Mouse (Mus musculus): ENCODE measurements around the gene Mxra8. TPM values are rescaled to one million over a fixed set of nuclear protein-coding genes. Genes with fewer than 3 reads are reported as not detected.

Gene Mxra8
- polyA plus RNA-seq, 1 experiment from 2014 or later = 126 TPM

DNA sequence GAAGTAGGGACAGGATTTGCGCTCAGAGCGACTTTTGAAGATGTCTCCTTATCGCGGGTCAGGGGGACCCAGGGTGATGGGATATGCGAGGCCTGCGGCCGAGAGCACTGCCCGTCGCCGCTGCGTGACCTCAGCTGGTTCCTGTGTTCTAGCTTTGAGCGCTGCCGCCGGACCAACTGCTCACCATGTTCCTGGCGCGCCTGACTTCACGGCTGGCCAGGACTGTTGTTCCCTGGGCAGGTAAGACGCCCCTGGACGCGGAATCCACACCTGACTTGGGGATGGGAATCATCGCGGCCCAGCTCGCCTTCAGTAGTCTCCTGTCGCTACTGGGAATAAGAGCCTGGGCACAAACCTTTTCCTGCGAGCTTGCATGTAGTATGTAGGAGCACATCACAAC lies 7.6 kb upstream of the Mxra8 start:
- peak overlapping the region; percentile 88 for H3K4me3 ChIP-seq (replicated peaks; ENCODE audit: low read length)
- H3K9me3 ChIP-seq (replicated peaks; ENCODE audit: control insufficient read depth, low read length) = no peaks in the 10 kb centered on the region
- peak overlapping the region; percentile 93 for H3K9ac ChIP-seq (ENCODE audit: low read length)
- WGBS = under 1% methylated on average over 25 of the region's 25 CpGs
- H3K27me3 ChIP-seq (ENCODE audit: control insufficient read depth, insufficient read depth, low read length) = no peaks in the 10 kb centered on the region
- ATAC-seq (ENCODE audit: insufficient read depth, low FRiP score) = peak; percentile 1
- peaks cover 21% of the 10 kb centered on the region for H3K4me1 ChIP-seq (ENCODE audit: control insufficient read depth, insufficient read depth, low read length)
- H3K27ac ChIP-seq (ENCODE audit: low read length) = peak overlapping the region; percentile 96
- H3K36me3 ChIP-seq (ENCODE audit: control insufficient read depth, insufficient read depth, low read length) = 0 out of 2 replicates have a peak, but pooled peaks cover 8% of the 10 kb centered on the region
- peak overlapping the region; percentile 98 for H3K4me2 ChIP-seq (ENCODE audit: low read depth, low read length)

DNA sequence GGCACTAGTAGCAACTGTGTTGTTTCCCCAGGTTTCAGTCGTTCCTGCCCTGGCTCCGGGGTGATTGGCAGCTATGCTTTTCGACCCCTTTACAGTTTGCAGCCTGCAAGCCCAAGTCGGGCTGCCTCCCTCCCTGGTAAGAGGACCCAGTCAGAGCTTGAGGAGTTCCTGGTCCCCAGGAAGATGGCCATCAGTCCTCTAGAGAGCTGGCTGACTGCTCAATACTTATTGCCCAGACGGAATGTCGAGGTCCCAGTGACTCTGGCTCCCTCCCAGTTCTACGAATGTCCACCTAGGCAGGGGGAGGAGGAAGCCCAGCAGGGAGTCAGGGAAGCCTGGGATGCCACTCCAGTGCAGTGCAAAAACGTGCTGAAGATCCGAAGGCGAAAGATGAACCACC lies 7.2 kb upstream of the Mxra8 start:
- Histone ChIP-seq H3K4me1 (ENCODE audit: control insufficient read depth, insufficient read depth, low read length) (peaks cover 21% of the 10 kb centered on the region), H3K27me3 (ENCODE audit: control insufficient read depth, insufficient read depth, low read length) (no peaks in the 10 kb centered on the region), H3K9me3 (replicated peaks; ENCODE audit: control insufficient read depth, low read length) (no peaks in the 10 kb centered on the region), H3K36me3 (ENCODE audit: control insufficient read depth, insufficient read depth, low read length) (0 out of 2 replicates have a peak, but pooled peaks cover 8% of the 10 kb centered on the region), H3K4me2 (ENCODE audit: low read depth, low read length) (peak overlapping the region; percentile 98), H3K4me3 (replicated peaks; ENCODE audit: low read length) (peak overlapping the region; percentile 88), H3K27ac (ENCODE audit: low read length) (peak overlapping the region; percentile 96), H3K9ac (ENCODE audit: low read length) (peak overlapping the region; percentile 93)
- no peak for ATAC-seq (ENCODE audit: insufficient read depth, low FRiP score)
- WGBS = 51% methylated on average over 10 of the region's 10 CpGs

DNA sequence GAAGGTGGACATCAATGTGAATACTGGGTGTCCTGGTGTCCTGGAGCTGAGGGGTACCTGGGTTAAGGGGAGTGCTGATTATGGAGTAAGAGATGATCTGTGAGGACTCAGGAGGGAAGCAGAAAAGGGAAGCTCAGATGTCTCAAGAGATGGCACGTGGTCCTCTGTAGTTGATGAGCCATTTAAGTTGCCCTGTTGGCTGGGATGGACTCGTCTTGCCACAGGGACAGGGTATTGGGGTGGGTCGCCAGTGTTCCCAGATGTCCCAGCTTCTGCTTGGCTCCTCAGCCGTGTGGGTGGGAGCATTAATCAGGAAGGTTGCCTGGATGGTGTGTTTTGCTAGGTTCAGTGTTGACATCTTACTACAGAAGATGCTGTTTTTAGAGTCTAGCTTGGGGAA lies 6.2 kb upstream of the Mxra8 start:
- Histone ChIP-seq H3K9ac (ENCODE audit: low read length) (no peak overlapping the region), H3K9me3 (replicated peaks; ENCODE audit: control insufficient read depth, low read length) (no peaks in the 10 kb centered on the region), H3K4me3 (replicated peaks; ENCODE audit: low read length) (no peak overlapping the region), H3K27ac (ENCODE audit: low read length) (no peak overlapping the region), H3K27me3 (ENCODE audit: control insufficient read depth, insufficient read depth, low read length) (no peaks in the 10 kb centered on the region), H3K4me2 (ENCODE audit: low read depth, low read length) (no peak overlapping the region), H3K36me3 (ENCODE audit: control insufficient read depth, insufficient read depth, low read length) (0 out of 2 replicates have a peak, but pooled peaks cover 3% of the 10 kb centered on the region), H3K4me1 (ENCODE audit: control insufficient read depth, insufficient read depth, low read length) (peaks cover 30% of the 10 kb centered on the region)
- 74% methylated on average over 4 of the region's 4 CpGs for whole genome bisulfite sequencing
- no peak for ATAC-seq (ENCODE audit: insufficient read depth, low FRiP score)

DNA sequence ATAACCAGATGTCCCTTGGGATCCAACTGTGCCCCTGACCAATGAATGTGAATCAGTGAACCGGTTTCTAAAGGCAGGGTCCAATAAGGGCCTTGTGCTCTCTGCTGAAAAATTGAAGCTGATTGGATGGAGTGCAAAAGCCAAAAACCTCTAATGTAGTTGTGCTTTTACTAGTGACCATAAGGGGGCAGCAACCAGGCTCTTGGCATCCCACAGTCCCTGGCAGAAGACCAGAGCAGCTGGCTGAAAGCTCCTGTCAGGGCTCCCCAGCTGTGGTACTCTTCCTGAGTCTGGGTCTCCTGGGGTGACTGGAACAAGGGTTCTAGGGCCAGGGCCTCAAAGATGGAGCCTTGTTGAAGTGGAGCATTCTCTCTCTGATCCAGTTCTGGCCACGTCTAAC lies 5.6 kb upstream of the Mxra8 start:
- WGBS = 20% methylated on average over 2 of the region's 2 CpGs
- Histone ChIP-seq H3K27ac (ENCODE audit: low read length) (peak overlapping the region; percentile 51), H3K27me3 (ENCODE audit: control insufficient read depth, insufficient read depth, low read length) (no peaks in the 10 kb centered on the region), H3K4me1 (ENCODE audit: control insufficient read depth, insufficient read depth, low read length) (peaks cover 35% of the 10 kb centered on the region), H3K4me3 (replicated peaks; ENCODE audit: low read length) (no peak overlapping the region), H3K36me3 (ENCODE audit: control insufficient read depth, insufficient read depth, low read length) (0 out of 2 replicates have a peak, but pooled peaks cover 3% of the 10 kb centered on the region), H3K4me2 (ENCODE audit: low read depth, low read length) (no peak overlapping the region), H3K9ac (ENCODE audit: low read length) (no peak overlapping the region), H3K9me3 (replicated peaks; ENCODE audit: control insufficient read depth, low read length) (no peaks in the 10 kb centered on the region)
- peak; percentile 30; the same call in 1 of the 2 replicates for ATAC-seq (ENCODE audit: insufficient read depth, low FRiP score)

DNA sequence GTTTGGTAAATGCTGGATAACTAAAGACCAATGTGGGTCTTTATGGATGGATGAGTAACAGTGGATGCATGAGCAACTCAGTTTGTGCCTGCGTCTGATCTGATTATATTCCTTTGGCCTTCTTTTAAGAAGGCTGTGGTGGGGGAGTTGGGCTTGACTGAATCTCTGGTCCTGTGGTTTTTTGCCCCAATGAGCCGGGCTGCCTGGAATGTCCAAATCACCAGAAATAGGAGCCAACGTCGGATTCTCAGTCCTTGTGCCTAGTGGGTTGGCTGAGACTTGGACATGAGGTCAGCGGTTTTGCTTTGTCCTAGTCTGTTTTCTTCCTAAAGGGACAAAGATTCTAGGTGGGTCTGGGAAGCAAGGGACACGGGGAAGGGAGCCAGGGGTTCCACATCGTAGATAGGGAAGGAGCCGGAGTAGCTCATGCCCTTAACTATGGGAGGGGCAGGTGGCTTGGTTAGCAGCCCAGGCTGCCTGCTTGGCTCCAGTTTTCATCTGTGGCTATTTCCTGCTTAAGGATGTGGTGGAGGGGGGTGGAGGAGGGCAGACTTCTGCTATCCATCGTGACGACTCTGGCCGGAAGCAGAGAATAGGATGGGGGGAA lies 2.0 kb upstream of the Mxra8 start:
- Histone ChIP-seq H3K9me3 (replicated peaks; ENCODE audit: control insufficient read depth, low read length) (no peaks in the 10 kb centered on the region), H3K4me3 (replicated peaks; ENCODE audit: low read length) (no peak overlapping the region), H3K4me2 (ENCODE audit: low read depth, low read length) (peak overlapping the region; percentile 7), H3K36me3 (ENCODE audit: control insufficient read depth, insufficient read depth, low read length) (peaks cover 3% of the 10 kb centered on the region; the same call in 1 of the 2 replicates), H3K4me1 (ENCODE audit: control insufficient read depth, insufficient read depth, low read length) (peaks cover 45% of the 10 kb centered on the region), H3K9ac (ENCODE audit: low read length) (peak overlapping the region; percentile 6; the same call in 1 of the 2 replicates), H3K27me3 (ENCODE audit: control insufficient read depth, insufficient read depth, low read length) (no peaks in the 10 kb centered on the region), H3K27ac (ENCODE audit: low read length) (peak overlapping the region; percentile 97)
- ATAC-seq (ENCODE audit: insufficient read depth, low FRiP score) = no peak
- WGBS = 59% methylated on average over 11 of the region's 11 CpGs

DNA sequence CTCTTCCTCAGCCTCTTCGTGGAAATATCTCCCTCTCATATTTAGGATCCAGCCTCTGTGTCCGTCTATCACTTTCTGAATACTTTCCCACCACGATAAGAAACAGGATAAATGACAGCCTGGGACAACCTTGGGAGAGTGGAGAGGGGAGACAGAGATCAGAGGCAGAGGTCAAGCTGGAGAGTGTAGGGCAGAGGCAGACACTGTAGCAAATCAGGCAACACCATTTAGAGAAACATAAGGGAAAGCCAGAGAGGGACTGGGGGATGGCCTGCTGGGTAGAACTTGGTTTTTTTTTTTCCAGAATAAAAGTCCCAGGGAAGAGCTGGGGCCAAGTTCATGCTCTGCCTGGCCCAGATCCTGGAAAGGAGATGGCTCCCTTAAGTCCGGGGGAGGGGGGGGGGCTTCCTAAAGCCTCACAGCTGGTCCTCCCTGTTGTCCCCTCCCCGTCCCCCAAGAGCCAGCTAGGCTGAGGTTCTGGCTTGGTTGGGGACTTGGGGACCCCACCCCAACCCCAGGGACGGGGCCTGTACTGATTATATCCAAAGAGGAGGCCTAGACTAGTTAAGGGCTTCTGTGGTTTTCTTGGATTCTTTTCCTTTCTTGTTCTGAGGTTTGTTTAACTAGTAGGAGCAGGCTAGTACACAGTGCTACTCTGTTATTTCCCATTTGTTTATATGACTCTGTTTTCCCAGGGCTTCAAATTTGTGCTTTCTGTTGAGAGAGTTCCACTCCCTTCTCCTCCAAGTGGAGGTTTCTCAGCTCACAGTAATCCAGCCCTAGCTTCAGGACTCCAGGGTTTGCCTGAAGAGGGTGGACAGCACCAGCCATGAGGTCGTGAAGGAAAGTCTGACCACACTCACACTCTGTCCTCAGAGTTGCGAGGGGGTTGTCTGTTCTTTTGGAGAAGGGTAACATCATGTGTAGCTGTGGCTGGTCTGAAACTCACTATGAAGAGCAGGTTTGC lies 1.0 kb upstream of the Mxra8 start:
- no peaks in the 10 kb centered on the region; the same call in 1 of the 2 replicates for H3K36me3 ChIP-seq (ENCODE audit: control insufficient read depth, insufficient read depth, low read length)
- H3K9me3 ChIP-seq (replicated peaks; ENCODE audit: control insufficient read depth, low read length) = no peaks in the 10 kb centered on the region
- peak; percentile 19 for ATAC-seq (ENCODE audit: insufficient read depth, low FRiP score)
- H3K9ac ChIP-seq (ENCODE audit: low read length) = peak overlapping the region; percentile 48
- peak overlapping the region; percentile 93 for H3K4me2 ChIP-seq (ENCODE audit: low read depth, low read length)
- peaks cover 36% of the 10 kb centered on the region for H3K4me1 ChIP-seq (ENCODE audit: control insufficient read depth, insufficient read depth, low read length)
- peak overlapping the region; percentile 97 for H3K27ac ChIP-seq (ENCODE audit: low read length)
- WGBS = 38% methylated on average over 8 of the region's 8 CpGs
- no peak overlapping the region for H3K4me3 ChIP-seq (replicated peaks; ENCODE audit: low read length)
- H3K27me3 ChIP-seq (ENCODE audit: control insufficient read depth, insufficient read depth, low read length) = no peaks in the 10 kb centered on the region

DNA sequence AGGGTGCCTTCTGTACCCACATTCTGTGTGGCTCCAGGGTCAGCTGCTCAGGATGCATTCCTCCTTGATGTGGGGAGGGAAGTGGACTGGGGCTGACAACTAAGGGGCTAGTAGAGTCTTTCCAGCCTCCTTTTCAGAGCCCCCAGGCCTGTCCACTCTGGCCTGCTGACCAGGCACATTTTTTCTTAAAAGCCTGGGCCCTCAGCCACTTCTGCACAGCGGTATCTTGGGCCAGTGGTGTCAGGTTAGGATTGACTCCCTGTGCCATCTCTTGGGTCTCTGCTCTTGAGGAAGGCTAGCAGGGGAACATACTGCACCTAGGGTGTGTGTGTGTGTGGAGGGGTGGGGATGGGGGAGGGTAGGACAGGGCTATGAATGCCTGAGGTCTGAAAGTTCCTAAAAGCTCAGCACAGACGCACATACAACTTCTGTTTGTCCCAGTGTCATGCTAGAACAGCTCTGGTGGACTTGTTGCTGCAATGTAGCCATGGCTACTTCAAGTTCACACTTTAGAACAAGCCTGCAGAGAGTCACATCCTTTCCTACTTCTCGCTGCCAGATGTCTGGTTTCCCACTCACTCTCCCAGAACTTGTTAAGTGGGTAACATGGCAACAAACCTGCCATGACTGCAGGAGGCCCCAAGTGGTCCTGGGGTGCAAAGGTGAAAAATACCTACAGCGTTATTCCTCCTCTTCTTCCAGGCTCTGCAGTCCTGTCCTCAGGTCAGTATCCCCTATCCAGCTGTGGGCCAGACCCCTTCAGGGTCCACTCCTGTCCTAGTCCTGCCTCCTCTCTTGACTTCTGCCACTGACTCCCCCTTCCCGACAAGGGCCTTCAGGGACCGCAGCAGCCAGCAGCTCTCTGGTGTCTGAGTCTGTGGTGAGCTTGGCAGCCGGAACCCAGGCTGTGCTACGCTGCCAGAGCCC lies 859 bp downstream of the Mxra8 start:
- no peaks in the 10 kb centered on the region; the same call in none of the 2 replicates for H3K36me3 ChIP-seq (ENCODE audit: control insufficient read depth, insufficient read depth, low read length)
- H3K9me3 ChIP-seq (replicated peaks; ENCODE audit: control insufficient read depth, low read length) = no peaks in the 10 kb centered on the region
- peak overlapping the region; percentile 69 for H3K4me3 ChIP-seq (replicated peaks; ENCODE audit: low read length)
- H3K4me1 ChIP-seq (ENCODE audit: control insufficient read depth, insufficient read depth, low read length) = peaks cover 33% of the 10 kb centered on the region
- ATAC-seq (ENCODE audit: insufficient read depth, low FRiP score) = no peak
- no peaks in the 10 kb centered on the region for H3K27me3 ChIP-seq (ENCODE audit: control insufficient read depth, insufficient read depth, low read length)
- H3K9ac ChIP-seq (ENCODE audit: low read length) = peak overlapping the region; percentile 80
- 12% methylated on average over 8 of the region's 8 CpGs for WGBS
- H3K4me2 ChIP-seq (ENCODE audit: low read depth, low read length) = peak overlapping the region; percentile 93
- H3K27ac ChIP-seq (ENCODE audit: low read length) = peak overlapping the region; percentile 97

DNA sequence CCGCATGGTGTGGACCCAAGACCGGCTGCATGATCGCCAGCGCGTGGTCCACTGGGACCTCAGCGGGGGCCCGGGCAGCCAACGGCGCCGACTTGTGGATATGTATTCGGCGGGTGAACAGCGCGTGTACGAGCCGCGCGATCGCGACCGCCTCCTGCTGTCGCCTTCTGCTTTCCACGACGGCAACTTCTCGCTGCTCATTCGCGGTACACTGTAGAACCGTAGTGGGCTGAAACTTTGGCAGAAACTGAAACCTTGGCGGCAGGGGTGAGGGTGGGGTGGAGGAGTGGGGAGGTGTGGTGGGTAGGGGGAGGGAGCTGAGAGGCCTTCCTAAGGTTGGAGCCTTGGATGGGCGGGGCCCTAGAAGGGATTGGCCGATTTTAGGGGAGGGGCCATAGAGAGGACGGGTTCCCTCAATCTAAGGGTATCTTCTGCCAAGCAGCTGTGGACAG lies 1.5 kb downstream of the Mxra8 start:
- under 1% methylated on average over 32 of the region's 32 CpGs for WGBS
- peak; percentile 44 for ATAC-seq (ENCODE audit: insufficient read depth, low FRiP score)
- Histone ChIP-seq H3K4me1 (ENCODE audit: control insufficient read depth, insufficient read depth, low read length) (peaks cover 33% of the 10 kb centered on the region), H3K27ac (ENCODE audit: low read length) (peak overlapping the region; percentile 97), H3K36me3 (ENCODE audit: control insufficient read depth, insufficient read depth, low read length) (no peaks in the 10 kb centered on the region; the same call in none of the 2 replicates), H3K4me3 (replicated peaks; ENCODE audit: low read length) (peak overlapping the region; percentile 69), H3K4me2 (ENCODE audit: low read depth, low read length) (peak overlapping the region; percentile 93), H3K27me3 (ENCODE audit: control insufficient read depth, insufficient read depth, low read length) (no peaks in the 10 kb centered on the region), H3K9me3 (replicated peaks; ENCODE audit: control insufficient read depth, low read length) (no peaks in the 10 kb centered on the region), H3K9ac (ENCODE audit: low read length) (peak overlapping the region; percentile 80)

Measured in stomach, embryonic 16.5 days (tissue).